Comparison of ENCODE assay signal across 8 mouse cellular contexts in the genomic region with DNA sequence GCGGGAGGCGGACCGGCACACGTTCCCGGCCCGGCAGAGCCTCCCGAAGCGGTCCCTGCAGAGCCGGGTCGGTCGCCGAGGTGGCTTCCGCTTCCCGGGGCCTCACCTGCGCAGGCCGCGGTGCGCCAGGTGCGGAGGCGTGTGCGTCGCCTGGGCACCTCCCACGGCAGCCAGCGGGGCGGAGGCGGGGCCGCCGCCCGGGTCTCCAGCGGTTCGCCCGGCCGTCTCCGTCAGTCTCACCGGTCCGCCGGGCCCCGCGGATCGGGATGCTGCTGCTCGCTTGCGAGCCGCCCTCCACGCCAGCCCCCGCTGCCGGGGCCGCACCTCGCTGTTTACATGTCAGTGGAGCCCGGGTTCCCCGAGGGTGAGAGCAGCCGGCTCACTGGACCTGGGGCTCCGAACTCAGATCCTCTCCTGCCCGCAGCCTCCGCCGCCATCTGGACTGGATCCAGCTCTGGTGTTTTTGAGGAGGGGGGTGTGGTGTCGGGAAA. TPM values are rescaled to one million over a fixed set of nuclear protein-coding genes. Genes with fewer than 3 reads are reported as not detected.
DNase-seq lines count a peak whose midpoint lies in the region; ATAC-seq and TF ChIP-seq lines count a peak whose summit lies in the region.

No protein-coding gene starts in this region.

- no peaks in the 10 kb centered on the region for H3K9me3 ChIP-seq in forebrain, embryonic 16.5 days (ENCODE audit: control insufficient read depth, low read length)
- H3K9me3 ChIP-seq in hindbrain, embryonic 12.5 days (replicated peaks) = no peaks in the 10 kb centered on the region

- peaks cover 46% of the 10 kb centered on the region for H3K4me1 ChIP-seq in forebrain, embryonic 16.5 days (replicated peaks; ENCODE audit: control insufficient read depth, insufficient read depth, low read length)
- peaks cover 60% of the 10 kb centered on the region for H3K4me1 ChIP-seq in hindbrain, embryonic 12.5 days

- peak overlapping the region; percentile 88 for H3K27ac ChIP-seq in forebrain, embryonic 16.5 days (ENCODE audit: low read length)
- peak overlapping the region; percentile 95 for H3K27ac ChIP-seq in hindbrain, embryonic 12.5 days
- peak overlapping the region; percentile 97 for H3K27ac ChIP-seq in left cerebral cortex, adult 2 months

- peak overlapping the region; percentile 79 for H3K4me2 ChIP-seq in forebrain, embryonic 16.5 days (ENCODE audit: low read length)
- peak overlapping the region; percentile 64 for H3K4me2 ChIP-seq in hindbrain, embryonic 12.5 days (replicated peaks)

- WGBS in forebrain, embryonic 16.5 days = under 1% methylated on average over 56 of the region's 56 CpGs
- WGBS in hindbrain, embryonic 12.5 days = under 1% methylated on average over 46 of the region's 56 CpGs

- intact Hi-C loops in left cerebral cortex, adult 2 months (cut with DNase I) = loop anchor here (1.0 to 2.0 kb wide), 2 partner anchors 31 to 49 kb away; no protein-coding TSS in a partner anchor

- no peaks in the 10 kb centered on the region for H3K36me3 ChIP-seq in forebrain, embryonic 16.5 days (ENCODE audit: control insufficient read depth, insufficient read depth)
- H3K36me3 ChIP-seq in hindbrain, embryonic 12.5 days = no peaks in the 10 kb centered on the region

- peak; percentile 96 for DNase-seq in heart, adult 11 months
- DNase-seq in heart, adult 8-10 months (ENCODE audit: low spot score) = no peak
- peak; percentile 74 for DNase-seq in cerebellum, adult 11-12 months
- peak; percentile 61 to 63 for DNase-seq in left cerebral cortex, adult 2 months (ENCODE audit: extremely low spot score in 1 of 2, low spot score in 2 of 2)
- peak; percentile 81 to 88 for DNase-seq in lung, postnatal 4 days
- peak; percentile 66 to 71 for DNase-seq in spleen, postnatal 10 days (ENCODE audit: low spot score in 2 of 2)

- ATAC-seq in forebrain, embryonic 16.5 days = no peak
- peak; percentile 7 for ATAC-seq in hindbrain, embryonic 12.5 days (ENCODE audit: low FRiP score)

- no peaks in the 10 kb centered on the region for H3K27me3 ChIP-seq in forebrain, embryonic 16.5 days (replicated peaks; ENCODE audit: control insufficient read depth, insufficient read depth, low read length)
- H3K27me3 ChIP-seq in hindbrain, embryonic 12.5 days = no peaks in the 10 kb centered on the region

- no peak for TF ChIP-seq CTCF in left cerebral cortex, adult 2 months (IDR thresholded peaks at IDR 0.05)

- H3K9ac ChIP-seq in forebrain, embryonic 16.5 days (replicated peaks; ENCODE audit: low read depth, low read length) = peak overlapping the region; percentile 90
- H3K9ac ChIP-seq in hindbrain, embryonic 12.5 days = peak overlapping the region; percentile 97

- H3K4me3 ChIP-seq in forebrain, embryonic 16.5 days (replicated peaks; ENCODE audit: low read length) = peak overlapping the region; percentile 87
- H3K4me3 ChIP-seq in hindbrain, embryonic 12.5 days = peak overlapping the region; percentile 91
- peak overlapping the region; percentile 94 for H3K4me3 ChIP-seq in left cerebral cortex, adult 2 months

RNA-seq across cellular contexts. Expression of a gene that starts 0.4 kb away (rescaled TPM):
- total RNA-seq in heart, adult 8-10 months (2022) = 10 to 100 TPM in 1 of 4 experiments, 1 to 10 TPM in 3; 6.8 to 10.9 (median 8.6) TPM
- polyA plus RNA-seq in forebrain, embryonic 16.5 days (2015; fragmentation: Nextera tagmentation; extraction: Ambion mirVana) = 4.7 and 5.6 TPM in 2 replicates
- polyA plus RNA-seq in hindbrain, embryonic 12.5 days (2016; fragmentation: Nextera tagmentation; extraction: Ambion mirVana) = 12.6 and 15.5 TPM in 2 replicates
- 10 to 100 TPM; 61.1 to 64.8 TPM for total RNA-seq in left cerebral cortex, adult 2 months (2021)

RNA-seq across cellular contexts. Expression of a gene that starts 35.1 kb away (rescaled TPM):
- total RNA-seq in heart, adult 8-10 months (2022) = 10 to 100 TPM; 16.5 to 22.2 (median 18.6) TPM
- polyA plus RNA-seq in forebrain, embryonic 16.5 days (2015; fragmentation: Nextera tagmentation; extraction: Ambion mirVana) = 136 and 141 TPM in 2 replicates
- 110 and 117 TPM in 2 replicates for polyA plus RNA-seq in hindbrain, embryonic 12.5 days (2016; fragmentation: Nextera tagmentation; extraction: Ambion mirVana)
- 10 to 100 TPM; 79.4 to 82.6 TPM for total RNA-seq in left cerebral cortex, adult 2 months (2021)

RNA-seq across cellular contexts. Expression of a gene that starts 39.1 kb away (rescaled TPM):
- total RNA-seq in heart, adult 8-10 months (2022) = under 1 TPM in 1 of 4 experiments, not detected in 3; 0.34 TPM
- polyA plus RNA-seq in forebrain, embryonic 16.5 days (2015; fragmentation: Nextera tagmentation; extraction: Ambion mirVana) = 3.9 and 6.8 TPM in 2 replicates
- 4.2 and 5.0 TPM in 2 replicates for polyA plus RNA-seq in hindbrain, embryonic 12.5 days (2016; fragmentation: Nextera tagmentation; extraction: Ambion mirVana)
- 10 to 100 TPM; 10.1 to 14.1 TPM for total RNA-seq in left cerebral cortex, adult 2 months (2021)

RNA-seq across cellular contexts. Expression of a gene that starts 39.9 kb away (rescaled TPM):
- not detected for total RNA-seq in heart, adult 8-10 months (2022)
- 0.42 and 0.60 TPM in 2 replicates for polyA plus RNA-seq in forebrain, embryonic 16.5 days (2015; fragmentation: Nextera tagmentation; extraction: Ambion mirVana)
- 0.31 and 0.56 TPM in 2 replicates for polyA plus RNA-seq in hindbrain, embryonic 12.5 days (2016; fragmentation: Nextera tagmentation; extraction: Ambion mirVana)
- 1 to 10 TPM in 1 of 2 experiments, under 1 TPM in 1; 0.75 to 1.1 TPM for total RNA-seq in left cerebral cortex, adult 2 months (2021)

RNA-seq across cellular contexts. Expression of a gene that starts 51.3 kb away (rescaled TPM):
- 10 to 100 TPM; 15.6 to 23.2 (median 20.7) TPM for total RNA-seq in heart, adult 8-10 months (2022)
- 27.4 and 29.6 TPM in 2 replicates for polyA plus RNA-seq in forebrain, embryonic 16.5 days (2015; fragmentation: Nextera tagmentation; extraction: Ambion mirVana)
- polyA plus RNA-seq in hindbrain, embryonic 12.5 days (2016; fragmentation: Nextera tagmentation; extraction: Ambion mirVana) = 21.5 and 22.9 TPM in 2 replicates
- 10 to 100 TPM; 37.2 to 38.0 TPM for total RNA-seq in left cerebral cortex, adult 2 months (2021)

Comparison
In these comparisons a context has a peak if more than half of its experiments do, and no peak if none do; other contexts are left out.
1. RNA of a gene that starts 0.4 kb away (total RNA-seq): 61.1 to 64.8 TPM in left cerebral cortex, adult 2 months; 6.8 to 10.9 TPM in heart, adult 8-10 months; every median in the first group is over 4 times any median in the second.
2. RNA of a gene that starts 39.1 kb away (total RNA-seq): 10.1 to 14.1 TPM in left cerebral cortex, adult 2 months; 0.34 TPM in heart, adult 8-10 months; every median in the first group is over 4 times any median in the second.
3. Peak in every context shown above with its lines, with median percentiles within 50 percentile points of each other: H3K27ac ChIP-seq and H3K4me3 ChIP-seq.